ENCODE assay signal across 8 mouse cellular contexts in the genomic region with DNA sequence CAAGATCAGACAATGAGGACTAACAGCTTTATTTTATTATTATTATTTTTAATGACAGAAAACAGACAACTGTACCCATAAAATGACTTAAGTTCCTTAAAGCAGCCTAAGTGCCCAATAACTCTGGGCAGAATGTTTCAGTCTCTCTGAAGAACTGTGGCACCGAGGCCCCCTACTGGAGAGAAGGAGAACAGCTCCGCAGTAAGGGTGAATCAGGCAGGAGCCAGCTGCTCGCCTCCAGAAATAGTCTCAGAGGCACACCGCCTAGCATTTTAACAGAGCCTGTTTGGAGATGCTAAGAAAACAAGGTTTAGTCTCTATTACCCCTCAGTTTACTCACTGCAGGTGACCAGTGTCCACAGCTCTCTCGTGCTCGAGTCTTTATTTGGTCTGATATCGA.
DNase-seq lines count a peak whose midpoint lies in the region; ATAC-seq lines count a peak whose summit lies in the region.

No protein-coding gene starts in this region.

- H3K9me3 ChIP-seq in midbrain, embryonic 10.5 days (replicated peaks), result no peaks in the 10 kb centered on the region
- no peaks in the 10 kb centered on the region for H3K9me3 ChIP-seq in midbrain, embryonic 13.5 days
- no peaks in the 10 kb centered on the region for H3K9me3 ChIP-seq in embryonic facial prominence, embryonic 11.5 days (replicated peaks; ENCODE audit: control insufficient read depth, low read length)

- no peaks in the 10 kb centered on the region for H3K4me1 ChIP-seq in midbrain, embryonic 10.5 days
- H3K4me1 ChIP-seq in midbrain, embryonic 13.5 days (replicated peaks), result no peaks in the 10 kb centered on the region
- H3K4me1 ChIP-seq in embryonic facial prominence, embryonic 11.5 days (ENCODE audit: control insufficient read depth, insufficient read depth, low read length), result no peaks in the 10 kb centered on the region

- ATAC-seq in midbrain, embryonic 13.5 days, result no peak
- no peak for ATAC-seq in embryonic facial prominence, embryonic 11.5 days (replicated peaks; ENCODE audit: insufficient number of reproducible peaks, low FRiP score, low TSS enrichment, low read depth)

- 0 out of 2 replicates have a peak, but pooled peaks cover 7% of the 10 kb centered on the region for H3K27me3 ChIP-seq in midbrain, embryonic 10.5 days (ENCODE audit: low read depth, poor library complexity, severe bottlenecking)
- 0 out of 2 replicates have a peak, but pooled peaks cover 5% of the 10 kb centered on the region for H3K27me3 ChIP-seq in midbrain, embryonic 13.5 days
- H3K27me3 ChIP-seq in embryonic facial prominence, embryonic 11.5 days (ENCODE audit: control insufficient read depth, insufficient read depth, low read length), result no peaks in the 10 kb centered on the region

- no peak overlapping the region for H3K27ac ChIP-seq in midbrain, embryonic 10.5 days (replicated peaks)
- H3K27ac ChIP-seq in midbrain, embryonic 13.5 days, result no peak overlapping the region
- H3K27ac ChIP-seq in embryonic facial prominence, embryonic 11.5 days (replicated peaks; ENCODE audit: low read depth, low read length), result no peak overlapping the region

- no peak overlapping the region for H3K4me2 ChIP-seq in midbrain, embryonic 13.5 days (replicated peaks)
- no peak overlapping the region for H3K4me2 ChIP-seq in embryonic facial prominence, embryonic 11.5 days (ENCODE audit: low read depth, low read length)

- 27% methylated on average over 7 of the region's 7 CpGs for WGBS in midbrain, embryonic 10.5 days
- 23% methylated on average over 7 of the region's 7 CpGs for WGBS in midbrain, embryonic 13.5 days
- 25% methylated on average over 7 of the region's 7 CpGs for WGBS in embryonic facial prominence, embryonic 11.5 days

- no peaks in the 10 kb centered on the region for H3K36me3 ChIP-seq in midbrain, embryonic 10.5 days
- no peaks in the 10 kb centered on the region for H3K36me3 ChIP-seq in midbrain, embryonic 13.5 days
- H3K36me3 ChIP-seq in embryonic facial prominence, embryonic 11.5 days (replicated peaks; ENCODE audit: control insufficient read depth, insufficient read depth, low read depth, low read length), result no peaks in the 10 kb centered on the region

- intact Hi-C loops in heart, postnatal 36 days (cut with DNase I), result loop anchor here (1.0 to 5.0 kb wide), 4 partner anchors 123 to 590 kb away; no protein-coding TSS in a partner anchor

- H3K9ac ChIP-seq in midbrain, embryonic 13.5 days (replicated peaks), result no peak overlapping the region
- no peak overlapping the region for H3K9ac ChIP-seq in embryonic facial prominence, embryonic 11.5 days (replicated peaks; ENCODE audit: low read length)

- DNase-seq in midbrain, embryonic 10.5 days (ENCODE audit: low spot score), result peak; percentile 61
- peak; percentile 64 for DNase-seq in adrenal gland, postnatal 25 days
- peak; percentile 86 for DNase-seq in embryonic facial prominence, embryonic 11.5 days (ENCODE audit: low spot score)
- DNase-seq in heart, postnatal 36 days, result peak; percentile 61 to 70
- peak; percentile 60 to 70 for DNase-seq in left cerebral cortex, adult 18-20 months (ENCODE audit: low spot score in 2 of 2)
- peak; percentile 76 for DNase-seq in mesoderm, embryonic 11.5 days (ENCODE audit: low read depth, low spot score)
- peak; percentile 32 for DNase-seq in telencephalon, adult 2 months (ENCODE audit: low read depth, low spot score)

- no peak overlapping the region for H3K4me3 ChIP-seq in midbrain, embryonic 10.5 days
- H3K4me3 ChIP-seq in midbrain, embryonic 13.5 days (replicated peaks), result no peak overlapping the region
- no peak overlapping the region for H3K4me3 ChIP-seq in embryonic facial prominence, embryonic 11.5 days (ENCODE audit: low read depth, low read length)

Comparison
In these comparisons a context has a peak if more than half of its experiments do, and no peak if none do; other contexts are left out.
1. DNase-seq: peak in every context shown above with its lines; median percentile 86 in embryonic facial prominence, embryonic 11.5 days; 76 in mesoderm, embryonic 11.5 days; 66 in heart, postnatal 36 days; 65 in left cerebral cortex, adult 18-20 months; 64 in adrenal gland, postnatal 25 days; 61 in midbrain, embryonic 10.5 days; 32 in telencephalon, adult 2 months.